Mouse (Mus musculus) E14TG2a.4 (cell line): ENCODE data around the gene Sema5b.

Experiments
- H3K27me3 ChIP-seq: 2 replicates; pipeline ENCODE4 v1.6.1; 2014; ENCODE audit warnings: low read length, control low read depth; ENCODE audit not compliant: insufficient read depth
- H3K36me3 ChIP-seq: 2 replicates; pipeline ENCODE4 v1.6.1; 2014; ENCODE audit warnings: low read length, control low read depth; ENCODE audit not compliant: insufficient read depth
- H3K4me1 ChIP-seq: replicated peaks from 2 replicates; pipeline ENCODE4 v1.6.1; 2014; ENCODE audit warnings: low read depth, low read length, control low read depth
- H3K4me3 ChIP-seq: replicated peaks from 2 replicates; pipeline ENCODE4 v1.5.1; 2014; ENCODE audit warnings: mild to moderate bottlenecking, low read length
- H3K9me3 ChIP-seq: 2 replicates; pipeline ENCODE4 v1.6.1; 2014; ENCODE audit warnings: low read length, control low read depth
- CTCF ChIP-seq: conservative IDR thresholded peaks from 2 replicates; pipeline ENCODE4 v1.5.1; 2014; ENCODE audit warnings: low read length
- NANOG ChIP-seq: IDR thresholded peaks from 2 replicates; pipeline ENCODE4 v1.6.1; 2014; ENCODE audit warnings: borderline replicate concordance, low read length, mixed read lengths
- POU5F1 ChIP-seq: IDR thresholded peaks from 2 replicates; pipeline ENCODE4 v1.6.1; 2014; ENCODE audit warnings: low read length, borderline replicate concordance

Gene Sema5b

GRCm38 (mm10) chr16:35624877-35625276, 83.9 kb downstream of the Sema5b start:
- no peak for TF ChIP-seq POU5F1
- no peak for TF ChIP-seq NANOG
- TF ChIP-seq CTCF, result no peak
- H3K4me3 ChIP-seq, result no peak overlapping the region

DNA sequence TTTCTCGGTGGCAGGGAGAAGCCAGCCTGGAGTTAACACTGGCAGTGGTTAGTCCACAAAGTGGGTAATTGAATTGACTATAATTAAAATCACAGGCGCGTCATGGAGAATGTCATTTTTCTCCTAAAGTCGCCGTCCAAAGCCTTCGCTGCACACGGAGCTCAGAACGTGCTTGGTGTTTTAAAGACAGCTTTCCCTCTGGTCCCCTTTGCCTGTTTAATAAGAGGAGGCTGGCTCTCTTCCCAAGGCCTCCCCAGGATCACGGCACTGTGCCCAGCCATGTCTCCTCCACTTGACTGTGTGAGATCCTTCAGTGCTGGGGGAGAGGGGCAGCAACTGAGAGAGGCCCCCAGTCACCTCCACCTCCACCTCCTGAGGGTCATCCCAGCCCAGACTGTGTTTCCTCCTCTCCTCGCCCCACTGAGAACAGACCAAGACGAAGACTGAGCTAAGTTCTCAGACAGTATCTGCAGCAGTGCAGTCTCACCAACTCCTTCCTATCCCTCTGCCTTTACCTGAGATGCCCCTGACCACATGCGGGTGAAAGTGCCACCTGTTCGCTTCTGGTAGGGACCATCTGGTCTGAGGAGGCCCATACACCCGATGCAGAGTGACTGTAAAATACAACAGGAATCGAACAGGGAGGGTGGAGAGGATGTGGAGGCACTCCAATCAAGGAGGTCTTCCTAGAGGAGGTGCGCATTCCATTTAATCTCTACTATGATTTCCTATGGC, 84.5 kb downstream of the Sema5b start:
- Histone ChIP-seq H3K36me3 (no peaks in the 10 kb centered on the region), H3K9me3 (no peaks in the 10 kb centered on the region), H3K4me1 (peaks cover 59% of the 10 kb centered on the region), H3K4me3 (no peak overlapping the region), H3K27me3 (peaks cover 16% of the 10 kb centered on the region)
- TF ChIP-seq POU5F1, result no peak
- TF ChIP-seq NANOG, result no peak
- TF ChIP-seq CTCF, result no peak

More at GRCm38 (mm10) chr16:35624877-35625276, 83.9 kb downstream of the Sema5b start:
- H3K27me3 ChIP-seq, result peaks cover 16% of the 10 kb centered on the region
- no peaks in the 10 kb centered on the region for H3K9me3 ChIP-seq
- peaks cover 55% of the 10 kb centered on the region for H3K4me1 ChIP-seq
- no peaks in the 10 kb centered on the region for H3K36me3 ChIP-seq

- Histone ChIP-seq H3K4me1 (peaks cover 66% of the 10 kb centered on the region), H3K36me3 (peaks cover 11% of the 10 kb centered on the region; the same call in 1 of the 2 replicates), H3K4me3 (no peak overlapping the region), H3K27me3 (peaks cover 18% of the 10 kb centered on the region), H3K9me3 (no peaks in the 10 kb centered on the region)
- TF ChIP-seq CTCF, result peak; percentile 74
- TF ChIP-seq NANOG, result no peak
- TF ChIP-seq POU5F1, result no peak
Observed at GRCm38 (mm10) chr16:35627992-35628607, 87.2 kb downstream of the Sema5b start.

DNA sequence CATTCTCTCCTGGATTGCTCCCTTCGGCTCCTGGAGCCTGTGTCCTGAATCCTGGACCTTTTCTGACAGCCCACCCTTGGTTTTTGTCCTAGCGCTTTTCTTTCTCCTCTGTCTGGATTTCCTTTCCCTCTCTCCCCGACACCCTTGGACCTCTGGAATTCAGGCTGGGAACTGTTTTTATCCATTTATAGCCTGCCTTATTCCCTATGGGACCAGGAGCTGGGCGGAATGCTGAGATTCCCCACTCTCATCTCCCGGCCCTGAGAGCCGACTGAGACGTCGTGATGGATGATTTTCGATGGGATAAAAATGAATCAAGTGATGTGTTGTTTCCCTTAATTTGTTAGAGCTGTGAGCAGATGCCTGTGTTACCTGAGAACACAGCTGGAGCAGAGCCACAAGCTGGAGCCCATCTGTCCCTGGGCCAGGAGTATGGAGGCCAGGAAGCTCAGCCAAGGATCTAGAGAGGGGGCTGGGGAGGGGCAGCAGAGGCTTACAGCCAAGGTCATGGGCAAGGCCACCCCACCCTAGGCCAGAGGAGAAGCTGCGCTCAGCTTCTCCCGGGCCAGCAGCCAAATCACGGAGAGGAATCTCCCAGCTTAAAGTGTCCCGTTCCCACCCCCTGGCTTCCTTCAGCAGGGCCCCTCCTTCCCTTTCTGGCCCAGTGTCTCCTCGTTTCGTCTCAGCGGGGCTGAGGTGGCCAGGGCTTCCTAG, 89.7 kb downstream of the Sema5b start:
- peaks cover 57% of the 10 kb centered on the region for H3K4me1 ChIP-seq
- peaks cover 11% of the 10 kb centered on the region; the same call in 1 of the 2 replicates for H3K36me3 ChIP-seq
- H3K9me3 ChIP-seq, result no peaks in the 10 kb centered on the region
- H3K27me3 ChIP-seq, result peaks cover 13% of the 10 kb centered on the region
- TF ChIP-seq POU5F1, result no peak
- TF ChIP-seq NANOG, result no peak
- no peak for TF ChIP-seq CTCF
- no peak overlapping the region for H3K4me3 ChIP-seq

DNA sequence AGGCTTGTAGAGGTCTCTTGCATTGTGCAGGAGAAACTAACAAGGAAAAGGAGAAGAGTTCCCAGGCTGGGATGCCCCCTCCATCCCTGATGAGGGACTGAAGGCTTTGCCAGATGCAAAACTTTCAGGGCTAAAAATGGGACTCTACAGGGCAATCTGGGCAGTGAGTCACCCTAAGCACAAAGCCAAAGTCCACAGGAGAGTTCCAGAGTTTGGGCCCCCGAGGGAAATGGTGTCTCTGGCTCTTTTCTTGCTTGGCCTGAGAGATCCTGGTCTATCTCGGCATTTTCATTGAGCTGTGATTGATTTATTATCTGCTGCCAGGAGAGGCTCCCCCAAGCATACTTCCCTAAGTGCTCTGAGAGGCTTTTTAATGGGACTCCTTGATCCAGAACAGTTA, 92.1 kb downstream of the Sema5b start:
- H3K4me1 ChIP-seq, result peaks cover 45% of the 10 kb centered on the region
- peaks cover 11% of the 10 kb centered on the region; the same call in 1 of the 2 replicates for H3K36me3 ChIP-seq
- H3K27me3 ChIP-seq, result peaks cover 11% of the 10 kb centered on the region; the same call in 1 of the 2 replicates
- H3K4me3 ChIP-seq, result no peak overlapping the region
- H3K9me3 ChIP-seq, result no peaks in the 10 kb centered on the region
- no peak for TF ChIP-seq CTCF
- TF ChIP-seq POU5F1, result no peak
- TF ChIP-seq NANOG, result no peak

- no peaks in the 10 kb centered on the region for H3K9me3 ChIP-seq
- H3K4me3 ChIP-seq, result no peak overlapping the region
- peaks cover 33% of the 10 kb centered on the region for H3K4me1 ChIP-seq
- H3K27me3 ChIP-seq, result peaks cover 14% of the 10 kb centered on the region; the same call in 1 of the 2 replicates
- TF ChIP-seq NANOG (no peak), CTCF (no peak), POU5F1 (no peak)
- H3K36me3 ChIP-seq, result peaks cover 11% of the 10 kb centered on the region; the same call in 1 of the 2 replicates
Observed at GRCm38 (mm10) chr16:35634971-35635370, 94.0 kb downstream of the Sema5b start.

DNA sequence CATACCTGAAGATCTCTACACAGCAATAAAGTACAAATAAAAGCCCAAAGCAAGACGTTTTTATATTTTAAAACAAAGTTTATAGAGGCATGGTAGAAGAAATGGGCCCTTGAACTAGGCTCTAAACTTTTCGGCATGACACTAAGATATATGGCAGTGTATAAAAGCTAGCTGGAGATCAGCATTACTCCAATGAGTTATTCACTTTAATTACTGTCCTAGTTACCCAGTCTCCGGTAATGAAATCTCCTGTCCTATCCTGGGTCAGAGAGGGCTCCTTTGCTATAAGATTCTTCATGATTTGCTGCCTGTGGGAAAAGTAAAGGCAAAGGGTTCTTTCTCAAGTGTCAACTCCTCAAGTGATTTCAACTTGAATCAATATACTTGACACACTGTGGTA, 98.6 kb downstream of the Sema5b start:
- Histone ChIP-seq H3K4me1 (0 out of 2 replicates have a peak, but pooled peaks cover 6% of the 10 kb centered on the region), H3K27me3 (peaks cover 8% of the 10 kb centered on the region), H3K4me3 (no peak overlapping the region), H3K9me3 (no peaks in the 10 kb centered on the region), H3K36me3 (no peaks in the 10 kb centered on the region)
- TF ChIP-seq CTCF (no peak), NANOG (no peak), POU5F1 (no peak)

- TF ChIP-seq NANOG (no peak), POU5F1 (no peak), CTCF (no peak)
- peaks cover 13% of the 10 kb centered on the region for H3K4me1 ChIP-seq
- H3K4me3 ChIP-seq, result no peak overlapping the region
- peaks cover 73% of the 10 kb centered on the region for H3K27me3 ChIP-seq
- peaks cover 7% of the 10 kb centered on the region; the same call in 1 of the 2 replicates for H3K36me3 ChIP-seq
- no peaks in the 10 kb centered on the region for H3K9me3 ChIP-seq
Observed at GRCm38 (mm10) chr16:35648862-35649261, 107.9 kb downstream of the Sema5b start.
